Mouse (Mus musculus) CD8-positive naive resting alpha-beta T cell, adult 2 months (primary cell): Measurements from ENCODE around the gene Gm26602.
A peak's percentile ranks its signal among the peaks of the same experiment; 100 is the strongest.

Experiments used
- DNase-seq, 2 experiments: peaks; one replicate each; pipeline ENCODE4 v3.0.0; 2022; ENCODE audit warnings: low read depth in 2 of 2, low spot score in 2 of 2

Gm26602 gene

DNA sequence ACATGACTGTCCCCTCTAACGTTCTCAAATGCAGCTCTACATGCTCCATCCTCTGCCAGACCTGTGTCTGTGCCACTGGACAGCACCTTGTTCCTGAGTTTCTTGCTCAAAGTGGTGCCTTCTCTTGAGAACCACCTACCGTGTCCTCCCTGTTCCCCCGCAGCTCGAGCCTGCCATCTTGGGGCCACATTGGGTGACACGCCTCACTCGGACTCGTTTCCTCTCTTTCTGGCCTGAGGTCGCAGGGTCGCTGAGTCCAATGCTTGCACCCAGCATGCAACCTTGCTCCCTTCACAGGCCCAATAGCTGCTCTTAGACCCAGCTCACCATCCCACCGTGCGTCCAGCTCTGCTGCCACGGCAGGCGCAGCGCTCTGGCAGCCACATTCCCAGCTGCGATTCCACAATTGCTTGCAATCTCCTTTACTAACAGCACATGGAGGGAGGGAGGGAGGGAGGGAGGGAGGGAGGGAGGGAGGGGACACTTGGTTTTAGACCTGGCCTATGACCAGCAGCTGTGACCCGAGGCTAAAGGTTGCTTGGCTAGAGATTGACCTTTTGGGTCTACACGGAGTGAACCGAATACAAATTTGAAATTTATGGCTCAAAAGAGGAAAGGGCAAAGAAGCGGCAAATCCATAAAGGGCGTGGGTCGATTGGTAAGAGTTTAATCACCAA lies 47.6 kb downstream of the Gm26602 start:
- DNase-seq, result peak; percentile 68 to 76

DNA sequence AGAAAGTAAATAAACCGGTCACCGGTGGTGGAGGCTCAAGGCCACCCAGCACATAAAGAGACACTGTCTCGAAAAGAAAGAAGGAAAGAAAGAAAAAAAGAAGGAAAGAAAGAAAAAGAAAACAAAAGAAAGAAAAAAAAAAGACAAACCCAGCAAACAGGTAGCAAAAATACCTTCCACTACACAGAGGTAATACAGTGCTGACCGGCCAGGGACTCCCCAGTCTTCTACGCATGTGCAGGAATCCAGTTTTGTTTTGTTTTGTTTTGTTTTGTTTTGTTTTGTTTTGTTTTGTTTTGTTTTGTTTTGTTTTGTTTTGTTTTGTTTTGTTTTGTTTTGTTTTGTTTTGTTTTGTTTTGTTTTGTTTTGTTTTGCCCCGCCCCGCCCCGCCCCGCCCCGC lies 48.8 kb downstream of the Gm26602 start:
- peak in 1 of 2 experiments; percentile 29 for DNase-seq

DNA sequence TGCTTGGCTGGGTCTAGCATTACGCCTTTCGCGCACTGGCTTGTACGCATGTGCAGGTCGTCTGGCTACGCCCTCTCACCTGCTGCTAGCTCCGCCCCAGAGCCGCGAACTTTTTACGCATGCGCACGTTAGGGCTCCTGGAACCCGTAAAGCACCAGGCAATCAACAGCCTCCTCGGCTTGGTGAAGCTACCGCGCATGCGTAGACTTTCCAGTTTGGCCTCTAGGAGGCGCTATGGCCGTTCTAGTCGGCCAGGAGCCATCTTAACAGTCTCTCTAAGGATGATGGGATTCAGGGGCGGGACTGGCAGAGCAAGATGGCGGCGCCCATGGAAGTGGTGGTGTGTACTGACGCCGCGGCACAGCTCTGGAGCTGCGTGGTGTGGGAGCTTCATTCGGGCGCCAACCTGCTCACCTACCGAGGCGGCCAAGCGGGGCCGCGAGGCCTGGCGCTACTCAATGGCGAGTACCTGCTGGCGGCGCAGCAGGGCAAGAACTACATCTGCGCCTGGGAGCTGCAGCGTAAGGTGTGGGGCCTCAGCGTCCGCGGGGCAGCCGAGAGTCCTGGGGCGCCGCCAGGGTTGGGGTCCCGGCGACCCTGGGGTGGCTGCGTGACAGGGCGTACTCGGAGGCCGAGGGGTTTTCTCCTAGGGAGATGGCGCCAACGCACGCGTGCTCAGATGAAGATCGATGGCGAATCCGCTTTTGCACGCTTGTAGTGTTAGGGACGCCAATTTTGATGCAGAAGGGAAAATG lies 49.4 kb downstream of the Gm26602 start, which contains the start of gene Wdr18:
Wdr18 (plus strand) TSS at position 306 of the 755 bp plus-strand sequence.
- DNase-seq, result peak; percentile 100
